Mouse (Mus musculus) cerebellum, adult 11-12 months (tissue): ENCODE results near the gene Ifnz.
"Not testable (repeated sequence)": the region's sequence is repeated elsewhere in the genome, so short reads cannot be mapped to it uniquely, and the experiment has no call there.

Source experiments
- DNase-seq: peaks from one replicate; pipeline ENCODE4 v3.0.0; 2022

Ifnz gene

DNA sequence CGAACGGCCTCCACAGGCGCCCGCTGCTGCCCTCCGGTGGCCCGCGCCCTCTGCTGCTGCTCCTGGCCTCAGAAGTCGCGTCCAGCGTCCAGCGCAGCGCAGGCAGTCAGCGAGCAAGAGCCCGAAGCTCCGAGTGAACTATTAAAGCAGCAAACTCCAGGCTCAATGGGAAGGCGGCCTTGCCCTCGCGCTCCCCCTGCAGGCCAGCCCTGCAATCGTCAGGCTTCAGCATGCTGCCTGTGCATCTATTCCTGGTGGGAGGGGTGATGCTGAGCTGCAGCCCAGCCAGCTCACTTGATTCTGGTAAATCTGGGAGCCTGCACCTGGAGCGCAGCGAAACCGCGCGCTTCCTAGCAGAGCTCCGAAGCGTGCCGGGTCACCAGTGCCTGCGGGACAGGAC is 6.5 kb downstream of the Ifnz start, which contains the start of gene Gm13277:
Gene Gm13277, plus strand, starts transcription at position 231 of the 400 bp plus-strand sequence.
- DNase-seq = peak; percentile 74

DNA sequence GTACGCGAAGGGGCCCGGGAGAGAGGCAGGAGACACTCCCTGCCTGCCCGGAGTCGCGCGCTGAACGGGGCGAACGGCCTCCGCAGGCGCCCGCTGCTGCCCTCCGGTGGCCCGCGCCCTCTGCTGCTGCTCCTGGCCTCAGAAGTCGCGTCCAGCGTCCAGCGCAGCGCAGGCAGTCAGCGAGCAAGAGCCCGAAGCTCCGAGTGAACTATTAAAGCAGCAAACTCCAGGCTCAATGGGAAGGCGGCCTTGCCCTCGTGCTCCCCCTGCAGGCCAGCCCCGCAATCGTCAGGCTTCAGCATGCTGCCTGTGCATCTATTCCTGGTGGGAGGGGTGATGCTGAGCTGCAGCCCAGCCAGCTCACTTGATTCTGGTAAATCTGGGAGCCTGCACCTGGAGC is 9.3 kb downstream of the Ifnz start, which contains the start of gene Gm13278:
Gene Gm13278, plus strand, starts transcription at position 301 of the 400 bp plus-strand sequence.
- DNase-seq = not testable (repeated sequence)

DNA sequence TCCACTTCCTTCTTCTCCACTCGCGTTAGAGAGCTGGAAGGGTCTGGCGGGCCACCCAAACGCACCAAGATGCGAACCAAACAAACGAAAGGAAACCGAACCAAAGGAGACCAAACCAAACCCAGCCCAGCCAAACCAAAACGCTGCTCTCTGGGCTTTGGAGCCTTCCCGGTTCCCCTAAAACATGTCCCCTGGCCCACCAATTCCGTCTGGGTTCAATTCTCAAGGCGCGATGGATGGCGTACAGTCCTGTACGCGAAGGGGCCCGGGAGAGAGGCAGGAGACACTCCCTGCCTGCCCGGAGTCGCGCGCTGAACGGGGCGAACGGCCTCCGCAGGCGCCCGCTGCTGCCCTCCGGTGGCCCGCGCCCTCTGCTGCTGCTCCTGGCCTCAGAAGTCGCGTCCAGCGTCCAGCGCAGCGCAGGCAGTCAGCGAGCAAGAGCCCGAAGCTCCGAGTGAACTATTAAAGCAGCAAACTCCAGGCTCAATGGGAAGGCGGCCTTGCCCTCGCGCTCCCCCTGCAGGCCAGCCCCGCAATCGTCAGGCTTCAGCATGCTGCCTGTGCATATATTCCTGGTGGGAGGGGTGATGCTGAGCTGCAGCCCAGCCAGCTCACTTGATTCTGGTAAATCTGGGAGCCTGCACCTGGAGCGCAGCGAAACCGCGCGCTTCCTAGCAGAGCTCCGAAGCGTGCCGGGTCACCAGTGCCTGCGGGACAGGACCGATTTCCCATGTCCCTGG is 12.2 kb downstream of the Ifnz start, which contains the start of gene Gm13275:
Gene Gm13275, plus strand, starts transcription at position 552 of the 740 bp plus-strand sequence.
- peak; percentile 76 for DNase-seq

GRCm38 (mm10) chr4:88797097-88797496 is 15.2 kb downstream of the Ifnz start, which contains the start of gene Gm13279:
Gm13279 (plus strand) TSS chr4:88797397.
- not testable (repeated sequence) for DNase-seq

DNA sequence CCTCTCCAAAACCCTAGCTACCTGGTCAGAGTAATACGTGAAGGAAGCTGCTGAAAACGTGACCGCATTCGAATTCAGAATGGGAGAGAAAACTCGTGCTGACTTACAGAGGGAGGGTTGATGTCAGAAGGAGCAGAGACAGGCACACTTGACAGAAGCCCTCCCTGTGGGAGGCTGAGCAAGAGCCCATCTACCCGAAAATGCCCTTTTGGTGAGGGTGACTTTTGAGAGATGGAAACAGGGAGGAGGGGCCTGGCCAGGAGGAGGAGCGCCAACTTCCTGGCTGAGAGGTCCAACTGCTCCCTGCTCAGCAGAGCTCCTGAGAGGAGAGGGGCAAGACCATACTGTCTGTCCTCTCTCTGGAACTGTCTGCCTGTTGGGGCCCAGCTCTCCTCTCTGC is 17.4 kb downstream of the Ifnz start, which contains the start of gene Gm13285:
Gene Gm13285, plus strand, starts transcription at position 301 of the 400 bp plus-strand sequence.
- DNase-seq = not testable (repeated sequence)

DNA sequence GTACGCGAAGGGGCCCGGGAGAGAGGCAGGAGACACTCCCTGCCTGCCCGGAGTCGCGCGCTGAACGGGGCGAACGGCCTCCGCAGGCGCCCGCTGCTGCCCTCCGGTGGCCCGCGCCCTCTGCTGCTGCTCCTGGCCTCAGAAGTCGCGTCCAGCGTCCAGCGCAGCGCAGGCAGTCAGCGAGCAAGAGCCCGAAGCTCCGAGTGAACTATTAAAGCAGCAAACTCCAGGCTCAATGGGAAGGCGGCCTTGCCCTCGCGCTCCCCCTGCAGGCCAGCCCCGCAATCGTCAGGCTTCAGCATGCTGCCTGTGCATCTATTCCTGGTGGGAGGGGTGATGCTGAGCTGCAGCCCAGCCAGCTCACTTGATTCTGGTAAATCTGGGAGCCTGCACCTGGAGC is 21.0 kb downstream of the Ifnz start, which contains the start of gene Gm13287:
Gene Gm13287, plus strand, starts transcription at position 301 of the 400 bp plus-strand sequence.
- not testable (repeated sequence) for DNase-seq

- not testable (repeated sequence) for DNase-seq
Measured at GRCm38 (mm10) chr4:88805231-88805630, 23.3 kb downstream of the Ifnz start, which contains the start of gene Gm13288. Gm13288 (plus strand) TSS chr4:88805531.

- peak; percentile 39 for DNase-seq
Measured at GRCm38 (mm10) chr4:88805761-88806160, 23.8 kb downstream of the Ifnz start.

DNA sequence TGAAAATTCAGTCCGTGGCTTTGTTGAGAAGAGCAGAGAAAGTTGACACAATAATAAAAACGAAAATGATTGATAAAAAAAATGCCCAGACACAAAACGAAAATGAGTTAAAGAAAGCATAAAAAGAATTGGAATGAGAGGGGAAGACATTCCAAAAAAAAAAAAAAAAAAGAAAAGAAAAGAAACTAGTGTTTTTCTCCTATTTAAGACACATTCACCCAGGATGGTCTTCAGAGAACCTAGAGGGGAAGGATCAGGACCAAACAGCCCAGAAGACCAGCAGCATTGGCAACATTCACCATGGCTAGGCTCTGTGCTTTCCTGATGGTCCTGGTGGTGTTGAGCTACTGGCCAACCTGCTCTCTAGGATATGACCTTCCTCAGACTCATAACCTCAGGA is 34.0 kb downstream of the Ifnz start, which contains the start of gene Ifna7:
Gene Ifna7, plus strand, starts transcription at position 301 of the 400 bp plus-strand sequence.
- no peak for DNase-seq

GRCm38 (mm10) chr4:88819659-88820058 is 37.7 kb downstream of the Ifnz start, which contains the start of gene Ifna11:
Ifna11 (plus strand) TSS chr4:88819959.
- no peak for DNase-seq

GRCm38 (mm10) chr4:88822995-88823394 is 41.1 kb downstream of the Ifnz start:
- DNase-seq = no peak

DNA sequence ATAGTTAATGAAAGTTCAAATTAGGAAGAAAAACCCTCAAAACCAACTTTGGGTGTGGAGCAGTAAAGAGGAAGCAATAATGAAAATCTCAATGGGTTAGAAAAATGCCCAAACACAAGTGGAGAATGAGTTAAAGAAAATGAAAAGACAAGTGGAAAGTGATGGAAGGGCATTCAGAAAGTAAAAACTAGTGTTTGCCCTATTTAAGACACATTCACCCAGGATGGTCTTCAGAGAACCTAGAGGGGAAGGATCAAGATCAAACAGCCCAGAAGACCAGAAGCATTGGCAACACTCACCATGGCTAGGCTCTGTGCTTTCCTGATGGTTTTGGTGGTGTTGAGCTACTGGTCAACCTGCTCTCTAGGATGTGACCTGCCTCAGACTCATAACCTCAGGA is 45.2 kb downstream of the Ifnz start, which contains the start of gene Ifna6:
Gene Ifna6, plus strand, starts transcription at position 301 of the 400 bp plus-strand sequence.
- DNase-seq = not testable (repeated sequence)

GRCm38 (mm10) chr4:88830523-88830922 is 48.6 kb downstream of the Ifnz start:
- DNase-seq = no peak
